Mouse (Mus musculus) neutrophil, adult 5-6 weeks (primary cell): ENCODE data around the gene Rnf220. TPM values are rescaled to one million over a fixed set of nuclear protein-coding genes. Genes with fewer than 3 reads are reported as not detected.

Experiments used
- ATAC-seq: fragments of 151-379, 151-347 bp; 2 replicates; pipeline ENCODE4 v1.8.0; 2017; ENCODE audit warnings: mild to moderate bottlenecking, moderate TSS enrichment; ENCODE audit not compliant: insufficient number of reproducible peaks, poor library complexity, low FRiP score, severe bottlenecking; ENCODE audit errors: extremely low read depth
- total RNA-seq: library from RNA; stranded (forward); fragments of 200-1000 nt; gene quantifications from 2 replicates; pipeline ENCODE4 v1.2.3, GENCODE M21; 2017

Gene Rnf220
- 101 and 108 TPM in 2 replicates for total RNA-seq

DNA sequence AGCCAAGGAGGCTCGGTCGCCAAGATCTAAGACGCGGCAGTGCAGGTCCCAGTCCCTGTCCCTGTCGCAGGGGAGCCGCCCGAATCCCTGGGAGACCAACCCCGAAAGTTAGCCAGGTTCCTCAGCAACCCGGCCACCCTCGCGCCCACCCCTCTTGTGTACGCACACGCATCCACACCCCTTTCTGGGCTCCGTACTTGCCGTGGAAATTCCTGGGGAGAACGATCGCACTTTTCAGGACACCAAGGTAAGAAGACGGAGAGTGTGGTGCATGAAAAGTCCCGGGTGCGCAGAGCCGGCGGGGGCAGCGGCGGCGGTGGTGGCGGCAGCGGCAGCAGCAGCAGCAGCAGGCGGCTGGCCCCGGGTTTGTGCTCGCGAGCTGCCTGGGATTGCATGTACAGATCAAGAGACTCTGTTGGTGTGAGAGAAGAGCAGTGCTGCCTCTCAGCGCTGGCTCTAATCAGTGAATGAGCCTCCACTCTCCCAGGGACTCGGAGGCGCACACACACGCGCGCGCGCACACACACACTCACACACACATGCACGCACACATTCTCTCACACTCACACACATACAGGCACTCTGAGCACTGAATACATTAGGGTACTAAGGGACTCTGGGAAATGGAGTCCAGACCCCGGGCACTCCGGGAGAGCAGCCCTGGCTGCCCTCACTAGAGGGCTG, at the start of gene Rnf220:
Gene Rnf220, minus strand, starts transcription at position 571 of the 684 bp plus-strand sequence.
- no peak for ATAC-seq

DNA sequence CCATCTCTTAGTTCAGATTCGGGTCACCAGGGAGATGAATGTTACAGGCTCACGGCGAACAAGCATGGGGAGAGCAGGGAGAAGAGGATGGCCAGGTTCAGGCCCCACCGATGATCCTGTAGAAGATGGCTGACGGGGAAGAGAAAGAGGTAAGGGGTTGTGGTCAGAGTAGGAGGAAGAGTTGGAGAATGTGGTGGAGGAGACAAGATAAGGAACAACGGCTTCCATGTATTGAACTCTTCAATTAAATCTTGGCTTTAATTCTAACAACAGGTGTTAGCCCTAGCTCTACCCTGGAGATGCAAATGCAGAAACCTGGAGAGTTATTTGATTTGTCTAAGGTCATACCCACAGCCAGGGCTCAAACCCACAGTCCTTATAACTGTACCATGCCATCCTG, 49.8 kb upstream of the Rnf220 start:
- ATAC-seq = no peak

- ATAC-seq = no peak
Measured at GRCm38 (mm10) chr4:117545448-117545847, 48.6 kb upstream of the Rnf220 start.

DNA sequence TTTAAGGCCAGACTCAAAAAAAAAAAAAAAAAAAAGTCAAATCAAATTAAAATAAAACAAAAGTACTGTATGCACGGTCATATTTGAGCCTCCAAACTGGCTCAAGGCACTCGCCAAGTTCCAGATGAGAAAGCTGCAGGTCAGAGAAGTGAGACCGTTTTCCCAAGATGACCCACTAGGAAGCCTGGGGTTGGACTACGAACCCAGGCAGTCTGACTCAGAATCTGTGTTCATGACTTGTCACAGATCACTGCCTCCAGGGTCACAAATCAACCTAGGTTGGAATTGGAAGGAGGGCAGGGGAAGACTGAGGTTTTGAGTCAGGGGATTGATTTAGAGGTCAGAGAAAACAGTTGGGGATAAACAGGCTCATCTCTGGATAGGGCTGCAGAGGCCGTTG, 43.7 kb upstream of the Rnf220 start:
- ATAC-seq = no peak

DNA sequence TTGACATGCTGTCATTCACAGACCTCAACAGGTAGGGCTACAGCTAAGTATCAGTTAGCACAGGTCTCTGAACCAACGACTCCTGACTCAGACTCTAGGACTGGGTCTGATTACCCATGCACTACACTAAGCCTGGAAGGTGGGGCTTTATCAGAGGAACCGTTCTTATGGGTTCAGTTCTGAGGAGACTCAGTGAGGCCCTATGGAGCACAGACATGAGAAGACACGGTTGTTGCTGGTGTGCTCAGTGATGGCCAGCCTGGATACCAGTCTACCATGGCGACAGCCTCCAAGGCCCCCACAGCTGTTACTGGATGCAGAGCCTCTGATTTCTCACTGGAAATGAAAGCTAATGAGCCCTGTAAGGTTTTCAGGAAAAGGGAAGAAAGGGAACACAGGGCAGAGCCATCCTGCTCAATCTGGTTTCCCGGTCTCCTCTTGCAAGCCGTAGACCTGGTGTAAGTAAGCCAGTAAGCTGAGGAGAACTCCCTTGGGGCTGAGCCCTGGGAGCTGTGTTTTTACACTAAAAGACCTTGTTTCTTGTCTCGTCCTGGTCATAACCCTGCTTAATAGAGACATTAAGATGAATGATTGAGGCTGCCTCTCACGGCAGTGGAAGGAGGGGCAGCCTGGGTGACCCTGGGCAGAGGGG, 42.6 kb upstream of the Rnf220 start:
- ATAC-seq = no peak

- no peak for ATAC-seq
Measured at GRCm38 (mm10) chr4:117537002-117537401, 40.1 kb upstream of the Rnf220 start.

GRCm38 (mm10) chr4:117535496-117536200, 38.8 kb upstream of the Rnf220 start:
- ATAC-seq = no peak

DNA sequence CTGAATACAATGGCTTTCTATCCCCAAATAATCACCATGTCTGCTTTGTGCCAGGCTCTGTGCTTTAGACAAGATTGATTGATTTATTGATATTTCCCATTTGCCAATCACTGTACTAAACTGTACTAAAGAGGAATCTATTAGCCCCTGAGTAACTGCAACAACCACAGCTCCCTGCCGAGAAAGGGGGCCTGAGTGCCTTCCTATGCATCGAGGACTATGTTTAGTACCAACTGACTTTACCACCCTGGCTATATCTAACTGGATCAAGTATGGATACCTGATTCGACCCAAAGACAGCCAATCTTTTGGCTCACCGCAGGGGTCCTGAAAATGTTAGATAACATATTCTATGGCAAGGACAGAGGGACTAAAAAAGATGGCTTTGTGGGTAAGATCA, 33.0 kb upstream of the Rnf220 start:
- no peak for ATAC-seq

DNA sequence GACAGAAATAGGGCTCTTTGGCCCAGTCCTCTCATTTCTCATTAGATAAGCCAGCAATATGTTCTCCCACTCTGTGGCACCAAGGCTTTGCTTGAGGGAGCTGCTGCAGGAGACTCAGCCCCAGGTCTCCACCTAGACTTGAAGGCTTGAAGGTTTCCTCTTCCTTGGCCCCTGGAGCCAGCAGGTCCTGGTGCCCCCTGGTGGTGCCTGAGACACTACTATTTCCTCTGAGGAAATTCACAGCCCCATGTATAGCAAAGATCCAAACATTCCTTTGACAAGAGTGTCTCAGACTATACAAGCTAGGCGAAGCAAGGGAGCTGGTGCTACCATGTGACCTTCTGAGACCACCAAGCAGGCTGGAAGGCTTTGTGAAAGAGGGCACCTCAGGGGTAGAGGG, 31.1 kb upstream of the Rnf220 start:
- no peak for ATAC-seq

DNA sequence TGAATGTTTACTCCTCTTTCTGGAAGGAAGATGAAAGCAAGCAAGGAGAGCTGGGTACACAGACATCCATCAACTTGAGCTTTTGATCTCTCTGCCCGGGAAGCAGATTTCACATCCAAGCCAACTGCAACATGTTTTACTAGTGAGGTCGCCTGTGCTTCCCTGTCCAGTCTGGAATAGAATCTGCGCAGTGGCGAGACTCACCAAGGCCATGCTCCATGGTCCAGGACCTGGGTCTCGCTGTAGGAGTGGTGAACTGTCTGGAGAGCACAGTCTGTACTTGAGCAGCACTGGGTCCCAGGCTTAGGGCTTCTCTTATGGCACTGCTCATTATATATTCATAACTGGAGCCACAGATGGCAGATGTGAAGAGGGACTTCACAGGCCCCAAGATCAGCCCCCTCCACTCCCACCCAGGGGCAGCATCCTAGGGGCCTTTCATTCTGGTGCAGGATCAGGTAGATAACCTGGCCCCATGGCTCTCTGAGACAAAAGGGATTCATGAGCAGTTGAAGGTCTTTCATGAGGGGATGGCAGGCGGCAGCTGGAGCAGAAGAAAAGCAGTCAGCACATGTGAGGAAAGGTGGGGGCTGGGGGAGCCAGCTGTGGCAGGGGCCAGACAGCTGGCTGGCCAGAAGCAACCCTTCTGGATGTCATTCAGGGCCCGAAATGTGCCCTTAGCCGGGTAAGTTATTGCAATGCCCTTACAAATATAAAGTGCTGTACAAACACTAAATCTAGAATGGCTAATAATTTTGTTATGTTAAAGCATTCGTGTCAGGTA, 30.5 kb upstream of the Rnf220 start:
- no peak for ATAC-seq

- no peak for ATAC-seq
Measured at GRCm38 (mm10) chr4:117525990-117526389, 29.1 kb upstream of the Rnf220 start.

DNA sequence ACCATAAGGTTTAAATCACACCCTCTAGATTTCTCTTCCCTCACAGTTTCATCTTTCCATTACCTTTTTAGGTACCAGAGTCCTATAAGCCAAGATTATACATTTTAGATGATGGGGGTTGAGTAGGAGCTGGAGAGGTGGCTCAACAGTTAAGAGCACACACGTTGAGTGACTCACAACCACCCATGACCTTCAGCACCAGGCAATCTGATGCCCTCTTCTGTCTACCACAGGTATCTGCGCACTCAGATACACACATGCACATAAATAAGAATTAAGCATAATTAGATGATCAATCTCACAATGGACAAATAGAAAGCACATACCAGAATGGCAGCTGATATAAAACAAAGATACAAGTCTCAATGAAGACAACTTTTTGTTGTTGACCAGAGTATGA, 24.5 kb upstream of the Rnf220 start:
- no peak for ATAC-seq

DNA sequence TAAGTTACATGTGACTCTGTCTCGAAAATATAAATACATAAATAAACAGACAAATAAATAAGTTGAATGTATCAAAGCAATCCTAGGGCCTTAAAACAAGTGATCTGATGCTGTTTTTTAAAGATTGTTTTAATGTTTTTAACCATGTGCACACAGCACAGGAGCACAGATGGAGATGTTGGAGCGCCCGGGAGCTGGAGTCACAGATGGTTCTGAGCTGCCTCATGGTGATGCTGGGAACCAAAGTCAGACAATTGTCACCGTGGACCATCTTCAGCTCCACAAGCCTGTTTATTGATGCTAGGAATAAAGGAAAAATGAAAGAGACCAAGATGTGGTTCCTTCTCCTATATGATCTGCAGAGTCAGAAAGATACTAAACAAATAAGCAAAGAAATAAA, 21.4 kb upstream of the Rnf220 start:
- ATAC-seq = no peak

DNA sequence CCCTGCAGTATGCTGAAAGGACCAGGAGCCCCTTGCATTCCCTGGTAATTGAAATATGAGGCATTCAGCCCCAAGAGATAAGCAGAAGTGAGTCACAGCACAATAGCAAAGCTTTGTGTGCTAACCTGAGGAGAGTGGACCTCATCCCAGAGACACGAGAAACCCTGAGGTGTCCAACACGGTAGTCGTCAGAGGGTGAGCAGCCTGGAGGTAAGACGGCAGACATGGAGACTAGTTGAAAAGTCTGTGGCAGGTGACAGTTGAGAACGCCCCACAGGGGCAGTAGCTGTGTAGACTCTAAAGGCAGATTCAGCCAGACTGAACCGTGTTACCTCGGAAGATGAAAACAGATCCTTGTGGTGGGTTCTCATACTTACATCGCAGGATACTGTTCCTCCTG, 2.2 kb upstream of the Rnf220 start:
- no peak for ATAC-seq

- ATAC-seq = no peak
Measured at GRCm38 (mm10) chr4:117495869-117496401, 917 bp downstream of the Rnf220 start.

GRCm38 (mm10) chr4:117494911-117495501, 1.8 kb downstream of the Rnf220 start:
- no peak for ATAC-seq

DNA sequence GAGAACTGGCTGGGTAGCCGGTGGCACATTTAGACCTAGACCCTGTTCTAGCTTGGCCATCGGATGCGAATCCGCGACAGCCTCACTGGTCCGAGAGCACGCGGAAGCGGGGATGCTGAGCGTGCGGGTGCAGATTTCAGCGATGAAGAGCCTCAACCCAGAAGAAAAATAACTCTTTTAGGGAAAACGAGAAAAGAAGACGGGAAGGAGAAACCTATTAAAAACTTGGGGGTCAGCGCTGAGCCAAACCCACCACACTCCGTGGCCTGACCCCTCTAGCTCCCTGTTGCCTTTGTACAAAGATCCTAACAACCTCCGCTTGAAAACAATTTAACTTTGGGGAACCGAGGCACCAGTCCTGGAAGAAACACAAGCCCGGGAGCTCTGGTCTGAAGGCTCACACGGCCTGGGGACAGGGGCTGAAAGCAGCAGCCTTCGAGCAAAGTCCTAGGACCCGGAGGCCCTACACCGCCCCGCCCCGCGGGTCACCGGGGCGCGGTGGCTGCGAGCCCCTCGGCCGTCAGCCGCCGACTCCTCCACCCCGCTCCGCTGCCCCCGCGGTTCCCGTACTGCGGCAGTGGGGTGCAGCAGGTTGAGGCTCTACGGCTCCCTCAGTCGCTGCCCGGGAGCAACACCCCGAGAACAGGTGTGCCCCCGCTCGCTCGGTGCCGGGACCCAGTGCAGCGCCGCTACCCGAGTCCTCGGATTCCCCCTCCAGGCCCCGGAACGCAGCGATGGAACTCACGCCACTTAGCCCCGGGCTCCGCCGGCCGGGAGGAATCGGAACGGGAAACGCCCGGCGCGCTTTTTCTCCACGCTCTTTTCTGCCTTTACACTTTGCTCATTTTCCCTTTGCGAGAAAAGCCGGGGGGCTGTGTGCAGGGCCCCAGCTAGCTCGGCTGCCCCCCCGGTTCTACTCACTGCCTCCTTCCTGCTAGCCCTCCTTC, 2.7 kb downstream of the Rnf220 start:
- ATAC-seq = no peak

DNA sequence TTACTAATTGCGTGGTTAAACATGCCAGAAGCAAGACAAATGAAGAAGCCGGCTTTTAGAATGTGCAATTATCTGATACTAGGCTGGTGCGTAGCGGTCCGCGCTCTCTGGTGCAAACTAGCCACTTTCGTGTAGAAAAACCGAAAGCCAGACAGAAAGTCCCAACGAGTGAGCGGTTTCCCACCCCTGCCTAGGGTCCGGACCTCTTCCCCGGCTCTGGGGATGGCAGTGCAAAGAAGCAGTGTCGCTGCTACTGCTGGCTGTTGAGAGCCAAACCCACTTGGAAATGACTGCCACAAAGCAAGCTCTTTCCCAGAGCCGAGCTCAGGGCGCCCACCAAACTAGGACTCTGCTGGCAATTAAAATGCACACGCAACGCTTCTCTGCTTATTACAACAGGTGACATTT, 3.7 kb downstream of the Rnf220 start:
- ATAC-seq = no peak
